9 mouse cellular contexts compared by ENCODE assay signal in the genomic region with DNA sequence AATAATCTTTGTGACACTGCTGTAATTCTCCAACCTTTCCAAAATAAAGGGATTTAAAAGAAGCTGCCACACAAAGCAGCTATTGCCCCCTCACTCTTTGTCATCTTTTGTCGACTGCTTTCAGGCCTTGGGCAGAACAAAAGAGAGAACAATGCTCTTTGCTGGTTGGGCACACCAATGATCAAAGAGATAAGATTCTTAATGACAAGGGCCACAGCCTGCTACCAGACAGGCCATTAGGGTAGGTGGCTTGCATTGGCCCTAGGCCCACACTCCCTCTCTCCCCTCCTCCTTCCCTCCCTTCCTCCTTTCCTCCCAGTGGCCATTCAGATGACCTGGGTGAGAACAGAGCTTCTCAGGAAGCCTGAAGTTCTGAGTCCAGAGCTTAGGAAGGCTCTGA.
"Had no signal": no experiment of that assay in that cellular context is flagged by ENCODE, and none has a peak within 500 bp of the region (broad histone marks: within the 10 kb centered on the region; RNA-seq: fewer than 3 reads in every experiment).

No protein-coding gene starts in this region.

- H3K27me3 ChIP-seq: stomach, embryonic 15.5 days had no signal

- H3K9ac ChIP-seq: liver, embryonic 13.5 days; neural tube, embryonic 12.5 days; stomach, embryonic 15.5 days had no signal

- DNase-seq: liver, embryonic 13.5 days; lung, adult 2 months; right cerebral cortex, postnatal 25 days; spleen, adult 18-20 months; thymus, postnatal 25 days had no signal

- H3K36me3 ChIP-seq: liver, embryonic 13.5 days; neural tube, embryonic 12.5 days; stomach, embryonic 15.5 days had no signal

- H3K4me3 ChIP-seq: left cerebral cortex, adult 2 months; liver, embryonic 13.5 days; neural tube, embryonic 12.5 days; stomach, embryonic 15.5 days had no signal

- H3K4me2 ChIP-seq: liver, embryonic 13.5 days; neural tube, embryonic 12.5 days; stomach, embryonic 15.5 days had no signal

- ATAC-seq: intestine, postnatal 0 days had no signal

- H3K9me3 ChIP-seq: liver, embryonic 13.5 days; neural tube, embryonic 12.5 days; stomach, embryonic 15.5 days had no signal

- H3K27ac ChIP-seq: left cerebral cortex, adult 2 months; liver, embryonic 13.5 days; neural tube, embryonic 12.5 days; stomach, embryonic 15.5 days had no signal

- H3K4me1 ChIP-seq: liver, embryonic 13.5 days; neural tube, embryonic 12.5 days; stomach, embryonic 15.5 days had no signal
